Mouse (Mus musculus) forebrain, embryonic 15.5 days (tissue): ENCODE measurements at regions not wholly inside any gene's neighbourhood (a gene's known extent, or its start where the extent isn't known, plus 50 kb on each side); places are given as distances from the start of the nearest gene placed in this dataset.

Source experiments
- ATAC-seq: fragments of 200-750 bp; cut with Nextera tagmentation; replicated peaks from 2 replicates; pipeline ENCODE4 v1.8.0; 2017; ENCODE audit warnings: mild to moderate bottlenecking, moderate TSS enrichment, moderate library complexity
- H3K27ac ChIP-seq: fragments of 300-500 bp; sonication (generic); replicated peaks from 2 replicates; pipeline ENCODE4 v1.5.1; 2015; ENCODE audit warnings: mild to moderate bottlenecking, inconsistent platforms
- H3K27me3 ChIP-seq: fragments of 300-500 bp; sonication (generic); 2 replicates; pipeline ENCODE4 v1.6.1; 2015; ENCODE audit warnings: inconsistent platforms
- H3K36me3 ChIP-seq: fragments of 300-500 bp; sonication (generic); 2 replicates; pipeline ENCODE4 v1.6.1; 2015; ENCODE audit warnings: mild to moderate bottlenecking, inconsistent platforms
- H3K4me1 ChIP-seq: fragments of 300-500 bp; sonication (generic); 2 replicates; pipeline ENCODE4 v1.6.1; 2015; ENCODE audit warnings: inconsistent platforms
- H3K4me2 ChIP-seq: fragments of 300-500 bp; sonication (generic); replicated peaks from 2 replicates; pipeline ENCODE4 v1.6.1; 2015; ENCODE audit warnings: mild to moderate bottlenecking, inconsistent platforms
- H3K4me3 ChIP-seq: fragments of 300-500 bp; sonication (generic); 2 replicates; pipeline ENCODE4 v1.5.1; 2015; ENCODE audit warnings: mild to moderate bottlenecking, inconsistent platforms
- H3K9ac ChIP-seq: fragments of 300-500 bp; sonication (generic); replicated peaks from 2 replicates; pipeline ENCODE4 v1.6.1; 2015; ENCODE audit warnings: mild to moderate bottlenecking, inconsistent platforms
- H3K9me3 ChIP-seq: fragments of 300-500 bp; sonication (generic); 2 replicates; pipeline ENCODE4 v1.6.1; 2016; ENCODE audit warnings: inconsistent platforms
- WGBS: fragments of 180-500 bp; shearing (Covaris S2); methylation state at CpG from one replicate; pipeline ENCODE4 v1.1.7; 2015; ENCODE audit warnings: mixed read lengths; 5-methylcytosine and 5-hydroxymethylcytosine counted together

- no peak overlapping the region for H3K9ac ChIP-seq
- 28% methylated on average over 4 of the region's 4 CpGs for WGBS
- H3K27ac ChIP-seq, result no peak overlapping the region
- H3K4me3 ChIP-seq, result no peak overlapping the region
- no peaks in the 10 kb centered on the region for H3K36me3 ChIP-seq
- peak; percentile 86 for ATAC-seq
- peaks cover 24% of the 10 kb centered on the region for H3K4me1 ChIP-seq
- no peaks in the 10 kb centered on the region for H3K9me3 ChIP-seq
- 0 out of 2 replicates have a peak, but pooled peaks cover 9% of the 10 kb centered on the region for H3K27me3 ChIP-seq
- no peak overlapping the region for H3K4me2 ChIP-seq
Observed at GRCm38 (mm10) chr10:92097081-92097480, 625.1 kb downstream of the Nedd1 start.

- Histone ChIP-seq H3K4me1 (peaks cover 25% of the 10 kb centered on the region), H3K36me3 (no peaks in the 10 kb centered on the region), H3K27me3 (0 out of 2 replicates have a peak, but pooled peaks cover 9% of the 10 kb centered on the region), H3K9ac (no peak overlapping the region), H3K4me2 (no peak overlapping the region), H3K9me3 (no peaks in the 10 kb centered on the region), H3K4me3 (no peak overlapping the region), H3K27ac (no peak overlapping the region; the same call in 1 of the 2 replicates)
- 10% methylated on average over 9 of the region's 9 CpGs for WGBS
- peak; percentile 80 for ATAC-seq
Observed at GRCm38 (mm10) chr10:92091480-92092395, 630.5 kb downstream of the Nedd1 start.

DNA sequence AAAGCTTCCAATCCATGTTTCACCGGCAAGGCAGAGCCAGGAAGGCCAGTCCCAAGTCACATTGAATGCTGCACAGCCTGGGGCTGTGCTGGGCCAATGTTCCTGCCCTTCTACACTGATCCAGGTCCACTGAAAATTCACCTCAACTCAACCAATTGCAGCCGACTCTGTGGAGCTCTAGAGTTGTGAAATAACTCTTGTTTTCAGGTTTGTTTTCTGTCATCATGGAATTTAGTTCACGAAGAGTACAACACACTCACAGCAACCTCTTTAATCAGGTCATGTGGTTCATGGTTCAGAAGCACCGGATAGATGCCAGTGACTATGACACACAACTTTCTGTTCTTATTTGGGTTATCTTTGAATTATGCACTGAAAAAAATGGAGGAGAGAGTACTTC, 640.1 kb downstream of the Nedd1 start:
- Histone ChIP-seq H3K36me3 (no peaks in the 10 kb centered on the region), H3K9me3 (no peaks in the 10 kb centered on the region), H3K27me3 (no peaks in the 10 kb centered on the region; the same call in 1 of the 2 replicates), H3K4me2 (no peak overlapping the region), H3K27ac (no peak overlapping the region), H3K4me1 (peaks cover 6% of the 10 kb centered on the region), H3K9ac (no peak overlapping the region), H3K4me3 (no peak overlapping the region)
- WGBS, result 70% methylated on average over 4 of the region's 4 CpGs
- no peak for ATAC-seq

DNA sequence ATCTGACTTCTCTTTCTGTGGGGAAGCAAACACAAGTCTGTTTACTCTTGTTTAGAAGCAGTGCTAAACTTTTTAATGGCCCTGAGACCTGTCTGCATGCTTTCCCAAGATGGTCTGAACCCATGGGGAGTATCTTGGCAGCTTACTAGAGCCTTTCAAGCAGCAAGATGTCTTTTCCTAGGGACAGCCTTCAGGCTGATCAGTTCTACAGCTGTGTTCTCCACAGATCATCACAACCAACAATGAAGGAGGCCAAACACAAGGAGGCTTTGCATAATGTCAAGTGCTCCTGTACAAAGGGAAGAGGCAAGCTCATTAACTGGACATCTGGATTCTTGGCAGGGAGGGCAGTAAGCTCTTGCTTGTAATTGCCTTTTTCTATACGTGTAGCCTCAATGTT, 641.0 kb downstream of the Nedd1 start:
- H3K36me3 ChIP-seq, result no peaks in the 10 kb centered on the region
- no peak overlapping the region for H3K27ac ChIP-seq
- H3K27me3 ChIP-seq, result no peaks in the 10 kb centered on the region; the same call in 1 of the 2 replicates
- no peak overlapping the region for H3K4me3 ChIP-seq
- H3K4me2 ChIP-seq, result no peak overlapping the region
- H3K9ac ChIP-seq, result no peak overlapping the region
- 9% methylated on average over 1 of the region's 1 CpGs for WGBS
- H3K4me1 ChIP-seq, result peaks cover 15% of the 10 kb centered on the region
- no peak for ATAC-seq
- H3K9me3 ChIP-seq, result no peaks in the 10 kb centered on the region

DNA sequence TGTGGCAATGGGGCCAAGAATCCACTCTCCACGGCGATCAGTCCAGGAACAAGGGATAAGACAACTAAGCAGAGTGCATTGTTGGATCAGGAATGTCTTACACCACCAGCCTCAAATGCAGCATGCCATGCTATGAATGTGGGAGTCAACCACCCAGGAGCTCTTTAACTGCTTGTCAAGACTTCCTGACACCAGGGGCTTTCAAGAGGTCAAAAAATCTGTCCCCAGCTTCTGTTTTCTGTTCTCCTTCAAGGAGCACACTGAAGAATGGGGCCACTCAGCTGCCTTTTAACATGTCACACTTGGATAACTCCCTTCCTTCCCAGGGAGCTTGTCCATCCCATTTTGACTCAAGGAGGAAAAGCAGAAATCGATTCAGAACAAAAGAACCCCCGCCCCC, 642.8 kb downstream of the Nedd1 start:
- ATAC-seq, result no peak
- Histone ChIP-seq H3K4me2 (no peak overlapping the region), H3K9me3 (no peaks in the 10 kb centered on the region), H3K27ac (no peak overlapping the region), H3K4me1 (peaks cover 33% of the 10 kb centered on the region), H3K27me3 (no peaks in the 10 kb centered on the region), H3K9ac (no peak overlapping the region), H3K36me3 (no peaks in the 10 kb centered on the region), H3K4me3 (no peak overlapping the region)
- 10% methylated on average over 4 of the region's 4 CpGs for WGBS

DNA sequence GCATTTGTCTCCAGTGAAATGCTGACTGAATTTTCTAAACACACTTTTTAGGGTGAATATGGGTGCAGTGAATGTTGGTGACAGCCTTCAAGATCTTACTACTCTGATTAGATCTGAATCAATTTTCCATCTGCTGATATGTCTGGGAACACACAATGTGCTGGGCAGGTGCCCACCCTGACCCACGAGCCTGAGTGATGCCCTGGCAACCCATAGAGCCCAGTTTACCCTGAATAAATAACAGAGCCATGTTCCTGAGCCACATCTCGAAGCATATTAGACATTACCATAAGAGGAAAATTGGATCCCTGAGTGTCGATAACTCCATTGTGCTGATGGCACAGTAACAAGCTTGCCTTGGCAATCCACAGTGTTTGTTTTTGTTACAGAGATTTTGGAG, 644.9 kb downstream of the Nedd1 start:
- Histone ChIP-seq H3K4me1 (peaks cover 44% of the 10 kb centered on the region), H3K27me3 (no peaks in the 10 kb centered on the region), H3K4me3 (no peak overlapping the region), H3K9ac (no peak overlapping the region), H3K4me2 (no peak overlapping the region), H3K36me3 (no peaks in the 10 kb centered on the region), H3K27ac (0 out of 2 replicates have a peak overlapping the region, but pooled peaks have one; percentile 14), H3K9me3 (no peaks in the 10 kb centered on the region)
- no peak for ATAC-seq
- WGBS, result 33% methylated on average over 3 of the region's 3 CpGs

DNA sequence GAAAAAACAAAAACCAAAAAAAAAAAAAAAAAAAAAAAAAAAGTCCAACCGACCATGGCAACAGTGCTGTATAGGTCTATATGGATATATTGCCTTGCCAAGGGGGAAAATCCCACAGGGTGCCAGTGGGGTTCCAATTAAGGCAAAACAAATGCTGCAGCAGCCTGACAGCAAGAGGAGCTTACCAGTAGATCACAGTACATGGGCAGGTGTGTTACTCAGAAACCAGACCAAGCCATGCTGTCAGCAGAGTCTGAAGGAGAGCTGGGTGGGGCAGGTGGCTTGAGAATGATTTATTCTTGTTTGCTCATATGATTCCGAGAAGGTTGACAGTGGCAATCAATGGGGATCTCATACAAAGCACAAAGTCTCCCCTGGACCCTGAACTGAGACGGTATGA, 645.5 kb downstream of the Nedd1 start:
- H3K4me2 ChIP-seq, result no peak overlapping the region

DNA sequence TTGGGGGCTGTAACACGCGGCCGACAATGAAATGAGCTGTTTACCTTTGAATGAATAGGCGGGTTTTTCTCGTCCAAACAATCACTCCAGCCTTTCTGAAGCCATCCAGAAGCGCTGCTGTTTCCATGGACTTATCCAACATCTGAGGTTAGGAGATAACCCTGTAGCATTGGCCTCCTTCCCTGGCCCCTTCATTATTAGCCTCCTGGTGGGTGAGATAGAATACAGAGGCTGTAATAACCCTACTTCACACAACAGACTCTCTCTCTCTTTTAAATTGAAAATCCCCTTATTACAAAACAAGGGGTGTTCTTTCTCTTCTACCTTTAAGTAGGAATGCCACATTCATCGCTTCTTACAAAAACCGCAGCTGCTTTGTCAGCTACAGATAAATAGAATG, 646.8 kb downstream of the Nedd1 start:
- Histone ChIP-seq H3K9me3 (no peaks in the 10 kb centered on the region), H3K36me3 (no peaks in the 10 kb centered on the region), H3K27me3 (no peaks in the 10 kb centered on the region), H3K4me2 (peak overlapping the region; percentile 11; the same call in 1 of the 2 replicates), H3K4me1 (peaks cover 44% of the 10 kb centered on the region), H3K9ac (no peak overlapping the region), H3K4me3 (no peak overlapping the region), H3K27ac (peak overlapping the region; percentile 9; the same call in 1 of the 2 replicates)
- ATAC-seq, result 0 out of 2 replicates have a peak, but pooled peaks have one; percentile 15
- WGBS, result 6% methylated on average over 8 of the region's 8 CpGs

More for the DNA sequence above, 645.5 kb downstream of the Nedd1 start:
- Histone ChIP-seq H3K36me3 (no peaks in the 10 kb centered on the region), H3K27me3 (no peaks in the 10 kb centered on the region), H3K4me3 (no peak overlapping the region), H3K4me1 (peaks cover 44% of the 10 kb centered on the region), H3K27ac (peak overlapping the region; percentile 14; the same call in 1 of the 2 replicates), H3K9me3 (no peaks in the 10 kb centered on the region), H3K9ac (no peak overlapping the region)
- no peak for ATAC-seq
- WGBS, result 8% methylated on average over 3 of the region's 3 CpGs

DNA sequence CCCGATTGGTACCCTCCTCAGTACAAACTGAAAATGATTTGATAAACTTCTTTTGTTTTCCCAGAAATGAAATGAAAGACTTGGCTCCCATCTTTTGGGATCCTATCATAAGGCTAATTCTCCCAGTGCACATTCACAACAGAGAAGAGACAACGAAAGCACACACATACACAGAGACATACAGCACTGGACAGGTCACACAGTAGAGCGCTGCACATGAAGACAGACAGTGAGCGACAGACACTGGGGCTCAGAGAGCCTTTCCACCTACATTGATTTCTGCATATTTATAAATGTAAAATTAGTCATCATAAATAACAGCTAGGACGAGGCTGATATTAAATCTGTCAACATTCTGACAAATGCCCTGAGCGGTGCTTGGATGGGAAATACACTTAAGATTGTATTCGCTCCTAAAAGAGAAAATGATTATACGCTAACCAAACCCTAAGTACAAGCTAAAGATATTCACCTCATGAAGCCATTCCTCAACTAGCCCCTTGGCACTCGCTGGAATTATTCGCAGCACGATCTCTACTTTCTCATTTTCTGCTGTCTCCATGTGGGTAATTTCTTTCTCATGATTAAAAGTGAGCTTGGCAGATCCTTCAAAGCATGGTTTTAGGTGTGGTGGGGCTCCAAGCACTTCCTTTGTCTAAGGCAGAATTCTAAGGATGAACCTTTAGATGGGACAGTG, 647.4 kb downstream of the Nedd1 start:
- peak overlapping the region; percentile 9; the same call in 1 of the 2 replicates for H3K27ac ChIP-seq
- WGBS, result 51% methylated on average over 11 of the region's 11 CpGs

GRCm38 (mm10) chr10:92073873-92074390, 648.3 kb downstream of the Nedd1 start:
- no peak overlapping the region for H3K9ac ChIP-seq
- 26% methylated on average over 5 of the region's 5 CpGs for WGBS
- H3K9me3 ChIP-seq, result no peaks in the 10 kb centered on the region
- H3K27me3 ChIP-seq, result no peaks in the 10 kb centered on the region
- no peak overlapping the region for H3K4me3 ChIP-seq
- H3K27ac ChIP-seq, result no peak overlapping the region
- H3K4me2 ChIP-seq, result no peak overlapping the region
- H3K36me3 ChIP-seq, result no peaks in the 10 kb centered on the region
- 0 out of 2 replicates have a peak, but pooled peaks have one; percentile 30 for ATAC-seq
- peaks cover 44% of the 10 kb centered on the region for H3K4me1 ChIP-seq

More for the DNA sequence above, 647.4 kb downstream of the Nedd1 start:
- Histone ChIP-seq H3K9me3 (no peaks in the 10 kb centered on the region), H3K4me3 (no peak overlapping the region), H3K4me2 (peak overlapping the region; percentile 11; the same call in 1 of the 2 replicates), H3K4me1 (peaks cover 44% of the 10 kb centered on the region), H3K9ac (no peak overlapping the region), H3K36me3 (no peaks in the 10 kb centered on the region), H3K27me3 (no peaks in the 10 kb centered on the region)
- 0 out of 2 replicates have a peak, but pooled peaks have one; percentile 18 for ATAC-seq

- Histone ChIP-seq H3K9me3 (no peaks in the 10 kb centered on the region), H3K4me2 (no peak overlapping the region), H3K36me3 (no peaks in the 10 kb centered on the region), H3K27ac (no peak overlapping the region), H3K9ac (no peak overlapping the region), H3K4me1 (no peaks in the 10 kb centered on the region), H3K4me3 (no peak overlapping the region), H3K27me3 (no peaks in the 10 kb centered on the region)
- ATAC-seq, result no peak
Observed at GRCm38 (mm10) chr10:92044783-92045182, 677.4 kb downstream of the Nedd1 start.

- peak overlapping the region; percentile 43 for H3K27ac ChIP-seq
- H3K36me3 ChIP-seq, result no peaks in the 10 kb centered on the region
- no peak overlapping the region for H3K4me3 ChIP-seq
- H3K4me1 ChIP-seq, result no peaks in the 10 kb centered on the region
- H3K27me3 ChIP-seq, result no peaks in the 10 kb centered on the region
- 20% methylated on average over 3 of the region's 3 CpGs for WGBS
- H3K4me2 ChIP-seq, result no peak overlapping the region
- no peak overlapping the region for H3K9ac ChIP-seq
- no peaks in the 10 kb centered on the region for H3K9me3 ChIP-seq
- peak; percentile 93 for ATAC-seq
Observed at GRCm38 (mm10) chr10:92036176-92036575, 686.0 kb downstream of the Nedd1 start.
